Mouse (Mus musculus) limb, embryonic 14.5 days (tissue): Measurements from ENCODE around the gene Sh3glb2. TPM values are rescaled to one million over a fixed set of nuclear protein-coding genes. Genes with fewer than 3 reads are reported as not detected.
A peak's percentile ranks its signal among the peaks of the same experiment; 100 is the strongest.

Experiments used
- ATAC-seq: fragments of 200-750 bp; cut with Nextera tagmentation; 2 replicates; pipeline ENCODE4 v1.8.0; 2017; ENCODE audit warnings: low read depth, moderate number of reproducible peaks, moderate TSS enrichment; ENCODE audit not compliant: low FRiP score
- DNase-seq: peaks from one replicate; pipeline ENCODE4 v3.0.0-alpha.2; 2015; ENCODE audit warnings: low spot score
- H3K27ac ChIP-seq: fragments of 300-500 bp; sonication (generic); replicated peaks from 2 replicates; pipeline ENCODE4 v1.5.1; 2014; ENCODE audit warnings: low read depth, mild to moderate bottlenecking, low read length, moderate library complexity, mixed read lengths
- H3K27me3 ChIP-seq: fragments of 300-500 bp; sonication (generic); 2 replicates; pipeline ENCODE4 v1.6.1; 2014; ENCODE audit warnings: low read length, mixed read lengths; ENCODE audit not compliant: control insufficient read depth, insufficient read depth
- H3K36me3 ChIP-seq: fragments of 300-500 bp; sonication (generic); 2 replicates; pipeline ENCODE4 v1.6.1; 2014; ENCODE audit warnings: mild to moderate bottlenecking, low read length, moderate library complexity, mixed read lengths; ENCODE audit not compliant: control insufficient read depth, insufficient read depth
- H3K4me1 ChIP-seq: fragments of 300-500 bp; sonication (generic); 2 replicates; pipeline ENCODE4 v1.6.1; 2014; ENCODE audit warnings: antibody characterized with exemption, low read length, mixed read lengths; ENCODE audit not compliant: control insufficient read depth, insufficient read depth
- H3K4me2 ChIP-seq: fragments of 300-500 bp; sonication (generic); replicated peaks from 2 replicates; pipeline ENCODE4 v1.6.1; 2014; ENCODE audit warnings: low read depth, mild to moderate bottlenecking, low read length, moderate library complexity; ENCODE audit not compliant: severe bottlenecking
- H3K4me3 ChIP-seq: fragments of 300-500 bp; sonication (generic); replicated peaks from 2 replicates; pipeline ENCODE4 v1.5.1; 2014; ENCODE audit warnings: low read length
- H3K9ac ChIP-seq: fragments of 300-500 bp; sonication (generic); 2 replicates; pipeline ENCODE4 v1.6.1; 2014; ENCODE audit warnings: mild to moderate bottlenecking, low read depth, low read length, moderate library complexity; ENCODE audit not compliant: severe bottlenecking
- H3K9me3 ChIP-seq: fragments of 300-500 bp; sonication (generic); 2 replicates; pipeline ENCODE4 v1.6.1; 2016; ENCODE audit warnings: low read length; ENCODE audit not compliant: control insufficient read depth
- POLR2A ChIP-seq: fragments of 200-500 bp; IDR thresholded peaks from 2 replicates; pipeline ENCODE4 v1.8.0; 2012; ENCODE audit warnings: inconsistent platforms, mild to moderate bottlenecking, moderate library complexity, borderline replicate concordance; ENCODE audit not compliant: insufficient read depth, insufficient read length; ENCODE audit errors: extremely low read depth
- WGBS: fragments of 180-500 bp; shearing (Covaris S2); extraction: QIAGEN DNeasy Blood & Tissue Kit; methylation state at CpG from one replicate; pipeline ENCODE4 v1.1.7; 2014; 5-methylcytosine and 5-hydroxymethylcytosine counted together
- polyA plus RNA-seq, 2 experiments: library from polyadenylated mRNA; depleted of rRNA in 1 of 2; stranded (reverse) in 1 of 2; unstranded in 1 of 2; fragments of >200 nt; fragmentation: Nextera tagmentation in 1 of 2; extraction: Ambion mirVana in 1 of 2; gene quantifications; 2 replicates each; pipeline versions ENCODE4 v1.2.1 to v1.2.3; 2012 to 2014

The Sh3glb2 gene
- polyA plus RNA-seq (2012; rRNA removed) (122 and 167 TPM in 2 replicates), polyA plus RNA-seq (2014; fragmentation: Nextera tagmentation; extraction: Ambion mirVana) (64.8 and 70.1 TPM in 2 replicates)

GRCm38 (mm10) chr2:30358533-30359531, at the start of gene Sh3glb2:
TSS of gene Sh3glb2 (minus strand) at chr2:30359337.
- H3K4me2 ChIP-seq, result peak within 1 kb of the TSS; percentile 90
- H3K4me1 ChIP-seq, result peaks cover 10% of the 10 kb centered on the region
- no peaks in the 10 kb centered on the region for H3K9me3 ChIP-seq
- DNase-seq, result peak; percentile 86
- WGBS, result 3% methylated on average over 63 of the region's 73 CpGs
- H3K27ac ChIP-seq, result no peak within 1 kb of the TSS
- peaks cover 12% of the 10 kb centered on the region for H3K36me3 ChIP-seq
- H3K4me3 ChIP-seq, result peak within 1 kb of the TSS; percentile 75
- no peak for TF ChIP-seq POLR2A
- H3K27me3 ChIP-seq, result no peaks in the 10 kb centered on the region
- peak within 1 kb of the TSS; percentile 77 for H3K9ac ChIP-seq
- ATAC-seq, result peak; percentile 67

- DNase-seq, result no peak
- H3K27ac ChIP-seq, result no peak overlapping the region
- WGBS, result 88% methylated on average over 8 of the region's 8 CpGs
- H3K4me1 ChIP-seq, result no peaks in the 10 kb centered on the region
- H3K36me3 ChIP-seq, result peaks cover 44% of the 10 kb centered on the region
- no peak overlapping the region for H3K9ac ChIP-seq
- no peak overlapping the region for H3K4me2 ChIP-seq
- ATAC-seq, result no peak
- H3K4me3 ChIP-seq, result no peak overlapping the region
- TF ChIP-seq POLR2A, result no peak
- no peaks in the 10 kb centered on the region for H3K27me3 ChIP-seq
- H3K9me3 ChIP-seq, result no peaks in the 10 kb centered on the region
Observed at GRCm38 (mm10) chr2:30408452-30409100, 49.4 kb upstream of the Sh3glb2 start.

GRCm38 (mm10) chr2:30407778-30408177, 48.6 kb upstream of the Sh3glb2 start:
- WGBS, result 89% methylated on average over 10 of the region's 10 CpGs
- ATAC-seq (no peak), DNase-seq (no peak)
- H3K4me3 ChIP-seq, result no peak overlapping the region
- no peaks in the 10 kb centered on the region for H3K9me3 ChIP-seq
- TF ChIP-seq POLR2A, result no peak
- H3K9ac ChIP-seq, result no peak overlapping the region
- peaks cover 48% of the 10 kb centered on the region for H3K36me3 ChIP-seq
- H3K27me3 ChIP-seq, result no peaks in the 10 kb centered on the region
- H3K4me2 ChIP-seq, result no peak overlapping the region
- no peaks in the 10 kb centered on the region for H3K4me1 ChIP-seq
- no peak overlapping the region for H3K27ac ChIP-seq

DNA sequence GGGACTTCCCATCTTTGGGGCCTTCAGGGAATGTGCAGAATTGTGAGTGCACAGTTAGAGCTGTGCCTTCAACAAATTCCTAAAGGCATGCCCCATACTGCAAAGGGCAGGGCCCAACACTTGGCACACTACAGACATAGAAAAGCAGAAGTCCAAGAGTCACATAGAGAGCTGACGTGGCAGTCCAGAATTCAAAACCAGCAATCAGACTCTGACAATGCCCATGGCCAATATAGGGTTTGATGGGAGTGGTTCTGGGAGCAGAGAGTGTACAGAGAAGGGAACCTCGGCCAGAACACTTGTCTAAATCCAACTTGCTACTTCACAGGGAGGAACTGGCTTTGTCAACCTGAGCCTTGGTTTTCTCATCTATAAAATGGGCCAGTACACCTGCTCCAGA, 48.1 kb upstream of the Sh3glb2 start:
- Histone ChIP-seq H3K27ac (no peak overlapping the region), H3K4me1 (no peaks in the 10 kb centered on the region), H3K4me3 (no peak overlapping the region), H3K9me3 (no peaks in the 10 kb centered on the region), H3K27me3 (no peaks in the 10 kb centered on the region), H3K9ac (no peak overlapping the region), H3K36me3 (peaks cover 54% of the 10 kb centered on the region), H3K4me2 (no peak overlapping the region)
- DNase-seq (no peak), ATAC-seq (no peak)
- WGBS, result 88% methylated on average over 2 of the region's 2 CpGs
- no peak for TF ChIP-seq POLR2A

GRCm38 (mm10) chr2:30403870-30404269, 44.7 kb upstream of the Sh3glb2 start:
- H3K27ac ChIP-seq, result no peak overlapping the region
- H3K27me3 ChIP-seq, result no peaks in the 10 kb centered on the region
- no peak overlapping the region for H3K9ac ChIP-seq
- H3K4me2 ChIP-seq, result no peak overlapping the region
- no peak for TF ChIP-seq POLR2A
- H3K36me3 ChIP-seq, result peaks cover 59% of the 10 kb centered on the region
- ATAC-seq, result no peak
- 89% methylated on average over 1 of the region's 1 CpGs for WGBS
- H3K4me1 ChIP-seq, result no peaks in the 10 kb centered on the region
- no peak for DNase-seq
- no peak overlapping the region for H3K4me3 ChIP-seq
- no peaks in the 10 kb centered on the region for H3K9me3 ChIP-seq
